Mouse (Mus musculus) megakaryocyte progenitor cell, adult 5-6 weeks (primary cell): ENCODE results near the gene Tada1. TPM values are rescaled to one million over a fixed set of nuclear protein-coding genes. Genes with fewer than 3 reads are reported as not detected.

Source experiments
- total RNA-seq, 2 experiments: library from RNA; stranded (forward) in 1 of 2; stranded (reverse) in 1 of 2; fragments of 157-497, 149-512 nt in 1 of 2; fragments of 200-1000 nt in 1 of 2; gene quantifications; 2 replicates each; pipeline versions ENCODE4 v1.2.3 to v1.2.4; 2015 to 2017

Gene Tada1
- total RNA-seq, 2 experiments from 2014 or later: 36.1 to 49.2 TPM

Other genes with a start within 250 kb of the Tada1 start
- gene Gpa33, start 248.9 kb upstream of the Tada1 start, total RNA-seq (2015): not detected in 2 replicates
- not detected in 2 replicates for gene Gpa33, start 248.9 kb upstream of the Tada1 start, total RNA-seq (2017)
- gene Mael, start 140.3 kb upstream of the Tada1 start, total RNA-seq (2015): not detected in 2 replicates
- not detected in 2 replicates for gene Mael, start 140.3 kb upstream of the Tada1 start, total RNA-seq (2017)
- not detected in 2 replicates for gene Ildr2, start 125.0 kb upstream of the Tada1 start, total RNA-seq (2015)
- gene Ildr2, start 125.0 kb upstream of the Tada1 start, total RNA-seq (2017): not detected in 2 replicates
- gene Pogk, start 30.8 kb downstream of the Tada1 start, total RNA-seq (2015): 7.8 and 8.5 TPM in 2 replicates
- 7.0 and 8.9 TPM in 2 replicates for gene Pogk, start 30.8 kb downstream of the Tada1 start, total RNA-seq (2017)
- gene Gm4846, start 118.5 kb downstream of the Tada1 start, total RNA-seq (2015): not detected in 2 replicates
- not detected in 2 replicates for gene Gm4846, start 118.5 kb downstream of the Tada1 start, total RNA-seq (2017)